Mouse (Mus musculus): ENCODE data around the gene Lsamp. TPM values are rescaled to one million over a fixed set of nuclear protein-coding genes. Genes with fewer than 3 reads are reported as not detected.

Gene Lsamp
- polyA plus RNA-seq, 1 experiment = not detected

DNA sequence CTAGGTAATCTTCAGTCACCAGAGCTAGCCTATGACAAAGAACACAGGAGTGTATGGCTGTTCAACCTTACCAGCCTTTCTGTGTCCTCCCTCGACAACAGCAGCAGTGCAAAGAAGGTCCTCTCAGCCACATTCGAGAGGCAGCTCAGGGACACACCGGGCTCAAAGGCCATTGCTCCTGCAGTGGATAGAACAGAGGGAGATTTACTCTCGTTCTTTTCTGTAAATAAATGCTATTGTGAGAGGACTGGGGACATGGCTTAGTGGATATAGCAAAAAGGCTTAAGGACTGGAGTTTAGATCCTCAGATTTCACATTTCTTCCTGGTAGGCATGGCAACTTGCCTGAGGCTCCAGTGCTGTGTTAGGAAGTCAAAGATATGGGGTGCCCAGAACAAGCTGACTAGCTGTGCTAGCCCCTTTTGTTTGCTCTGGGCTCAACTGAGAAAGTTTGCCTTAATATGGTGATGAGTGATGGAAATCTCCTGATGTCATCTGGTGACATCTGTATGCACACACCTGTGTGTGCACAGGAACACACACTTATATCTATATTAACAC is 913.7 kb downstream of the Lsamp start:
- TF ChIP-seq GATA1 (IDR thresholded peaks at IDR 0.05; ENCODE audit: low read length) = no peak

DNA sequence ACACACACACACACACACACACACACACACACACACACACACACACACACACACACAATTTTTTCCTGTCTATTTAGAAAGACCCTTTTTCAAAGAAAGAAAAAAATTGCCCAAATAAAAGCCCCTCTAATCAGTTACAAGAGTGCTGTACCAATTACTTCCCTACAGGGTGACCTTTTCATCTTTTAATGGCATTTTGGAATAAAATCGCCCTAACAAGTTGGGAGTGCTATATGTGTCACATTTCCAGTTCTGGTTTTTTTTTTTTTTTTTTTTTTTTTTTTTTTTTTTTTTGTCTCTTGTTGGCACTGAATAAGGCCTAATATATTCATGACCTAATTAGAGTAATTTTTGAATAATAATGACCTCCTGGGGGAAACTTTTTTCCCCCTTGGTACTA is 923.7 kb downstream of the Lsamp start:
- TF ChIP-seq GATA1 (IDR thresholded peaks at IDR 0.05; ENCODE audit: low read length) = no peak

DNA sequence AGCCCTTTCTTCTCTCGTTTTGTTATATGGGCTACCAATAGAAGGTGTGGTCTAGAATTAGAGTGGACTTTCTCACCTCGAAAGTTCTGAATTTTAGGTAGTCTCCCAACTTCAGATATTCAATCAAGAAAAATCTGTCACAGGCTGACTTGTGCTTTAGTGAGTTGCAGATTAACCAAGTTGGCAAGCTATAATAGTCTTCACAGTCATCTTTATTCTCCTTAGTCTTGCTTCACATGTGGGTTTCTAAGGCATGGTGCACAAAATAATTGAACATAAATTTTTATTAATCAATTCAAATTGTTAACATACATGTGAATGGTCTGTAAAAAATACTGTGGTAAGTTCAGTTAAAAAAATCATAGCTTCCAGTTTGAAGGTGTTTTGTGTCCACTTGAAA is 930.0 kb downstream of the Lsamp start:
- TF ChIP-seq GATA1 (IDR thresholded peaks at IDR 0.05; ENCODE audit: low read length) = no peak

DNA sequence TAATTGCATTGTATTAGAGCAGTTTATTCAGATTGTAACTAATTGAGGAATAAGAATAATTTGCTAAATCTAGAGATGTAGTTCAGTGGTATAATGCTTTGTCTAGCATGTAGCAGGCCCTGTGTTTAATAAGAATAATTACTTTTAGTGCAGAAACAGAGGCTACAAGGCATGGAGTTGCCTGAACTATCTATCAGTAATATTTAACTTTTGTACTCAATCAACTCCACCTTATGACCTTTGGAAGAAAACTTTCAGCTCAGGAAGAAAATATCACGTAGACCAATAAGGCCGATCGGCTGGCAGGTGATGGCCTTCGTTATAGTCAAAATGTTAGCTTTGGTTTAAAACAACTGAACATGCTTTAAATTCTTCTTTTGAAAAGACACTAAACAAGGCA is 946.4 kb downstream of the Lsamp start:
- no peak for TF ChIP-seq GATA1 (IDR thresholded peaks at IDR 0.05; ENCODE audit: low read length)

DNA sequence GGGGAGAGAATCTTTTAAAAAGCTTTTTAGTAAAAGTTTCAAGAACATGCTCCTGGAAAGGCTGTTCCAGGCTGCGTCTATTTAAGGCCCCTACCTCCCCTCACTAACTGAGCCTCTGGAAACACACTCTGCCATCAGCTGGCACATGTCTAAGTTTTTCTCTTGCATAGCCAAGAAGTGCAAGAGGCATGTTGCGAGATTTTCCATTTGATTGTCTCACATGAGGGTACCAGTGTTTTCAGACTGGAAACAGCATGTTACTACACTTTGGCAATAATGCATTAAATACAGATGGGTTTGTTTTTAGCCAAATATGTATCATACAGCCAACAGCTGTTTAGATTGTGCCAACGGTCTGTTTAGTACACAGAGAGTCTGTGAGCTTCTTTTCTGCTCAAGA is 958.1 kb downstream of the Lsamp start:
- TF ChIP-seq GATA1 (IDR thresholded peaks at IDR 0.05; ENCODE audit: low read length) = no peak

DNA sequence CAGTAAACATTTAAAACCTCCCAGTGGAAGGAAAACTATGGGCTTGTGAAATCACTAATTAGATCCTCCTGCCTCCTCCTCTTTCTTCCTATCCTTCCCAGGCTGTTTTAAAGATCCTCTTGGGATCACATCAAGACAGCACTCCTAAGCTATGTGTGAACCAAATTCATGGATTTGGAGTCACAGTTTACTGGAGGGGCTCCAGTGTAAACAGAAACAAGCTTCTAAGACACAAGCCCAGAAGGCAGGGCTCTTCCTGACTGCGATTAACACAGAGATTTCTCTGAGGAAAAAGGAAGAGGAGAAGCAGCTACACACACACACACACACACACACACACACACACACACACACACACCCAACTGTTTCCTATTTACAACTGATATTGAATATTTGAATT is 961.7 kb downstream of the Lsamp start:
- TF ChIP-seq GATA1 (IDR thresholded peaks at IDR 0.05; ENCODE audit: low read length) = no peak

DNA sequence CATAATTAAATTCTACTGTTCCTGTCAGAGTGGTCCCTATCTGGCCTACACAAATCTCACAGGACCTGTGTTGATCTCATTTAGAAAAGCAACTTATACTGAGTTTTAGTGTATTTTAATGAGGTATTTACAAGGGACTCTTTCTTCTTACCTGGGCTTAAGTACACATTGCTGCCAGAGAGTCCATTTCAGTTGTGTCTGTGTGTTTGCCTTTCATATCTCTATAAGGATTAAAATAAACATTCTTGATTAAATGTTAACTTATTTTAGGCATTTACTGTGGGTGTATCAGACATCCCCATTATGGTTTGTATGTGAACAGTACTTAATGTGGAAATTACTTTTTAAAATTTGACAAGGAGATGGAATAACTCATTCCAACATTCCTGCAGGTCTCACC is 963.9 kb downstream of the Lsamp start:
- no peak for TF ChIP-seq GATA1 (IDR thresholded peaks at IDR 0.05; ENCODE audit: low read length)

DNA sequence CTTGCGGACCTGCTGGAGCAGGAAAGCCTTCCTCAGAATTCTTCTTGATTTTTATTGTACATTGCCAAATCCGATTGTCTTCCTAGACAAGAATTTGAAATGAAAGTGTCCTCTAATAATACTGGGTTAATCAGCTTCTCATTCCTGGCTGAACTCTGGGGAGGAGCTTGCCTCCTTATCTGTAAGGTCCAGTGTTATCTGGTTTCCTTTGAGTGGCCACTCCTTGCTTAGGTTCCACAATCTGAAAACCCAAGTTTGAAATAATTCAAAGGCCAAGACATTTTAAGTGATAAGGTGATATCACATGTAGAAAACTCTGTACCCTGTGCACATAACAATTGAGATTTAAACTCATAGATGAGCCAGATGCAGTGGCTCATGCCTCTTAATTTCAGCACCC is 975.0 kb downstream of the Lsamp start:
- TF ChIP-seq GATA1 (IDR thresholded peaks at IDR 0.05; ENCODE audit: low read length) = no peak

DNA sequence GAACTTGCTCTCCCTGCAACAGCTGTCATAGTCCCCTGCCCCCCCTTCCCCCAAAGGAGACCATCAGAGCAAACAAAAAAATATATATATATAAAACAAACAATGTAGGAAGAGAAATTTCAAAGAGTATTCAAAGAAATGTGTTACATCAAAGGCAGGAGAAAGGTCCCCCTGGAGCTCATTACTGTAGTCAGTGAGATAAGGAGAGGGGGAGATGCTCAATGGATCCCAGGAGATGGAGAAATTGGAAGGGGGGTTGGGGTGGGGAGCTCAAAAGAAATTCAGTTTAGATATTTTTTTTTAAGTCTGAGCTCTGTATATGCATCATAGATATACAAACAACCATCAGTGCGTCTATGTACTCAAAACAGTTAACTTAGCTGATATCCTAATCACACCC is 976.4 kb downstream of the Lsamp start:
- no peak for TF ChIP-seq GATA1 (IDR thresholded peaks at IDR 0.05; ENCODE audit: low read length)

DNA sequence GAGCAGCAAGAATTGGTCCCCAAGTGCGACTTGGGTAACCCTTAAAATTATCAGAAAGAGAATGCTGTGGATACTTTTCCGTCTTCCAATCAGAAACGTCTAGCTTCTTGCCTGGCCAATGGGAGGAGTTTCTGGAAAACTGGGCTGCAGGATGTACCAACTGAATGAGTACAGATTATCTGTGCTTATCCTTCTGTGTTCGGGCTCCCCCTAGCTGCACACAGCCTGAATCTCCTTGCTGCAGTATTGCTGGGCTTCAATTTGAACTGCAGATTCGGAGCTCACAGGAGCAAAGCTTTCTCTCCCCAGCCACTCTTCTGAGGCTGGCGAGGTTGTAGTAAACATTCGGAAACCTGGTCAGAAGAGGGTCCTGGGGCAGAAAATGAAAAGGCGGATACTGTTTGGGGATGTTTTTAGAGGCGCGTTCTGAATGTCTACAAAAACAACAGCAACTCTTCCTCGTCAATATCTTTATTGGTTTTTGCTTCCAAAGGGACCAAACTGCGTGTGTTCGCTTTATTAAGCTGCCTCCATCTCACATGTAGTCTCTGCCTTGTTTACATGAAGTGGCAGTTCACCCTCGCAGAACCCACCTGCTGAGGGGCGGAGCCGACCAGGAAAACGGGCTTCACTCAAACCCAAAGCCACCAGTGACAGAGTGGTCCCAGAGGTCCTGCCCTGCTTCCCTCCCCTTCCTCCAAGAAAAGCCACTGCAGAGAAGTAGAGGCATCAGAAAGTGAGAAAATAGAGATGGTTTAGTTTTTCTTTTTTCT is 984.1 kb downstream of the Lsamp start:
- TF ChIP-seq GATA1 (IDR thresholded peaks at IDR 0.05; ENCODE audit: low read length) = no peak

DNA sequence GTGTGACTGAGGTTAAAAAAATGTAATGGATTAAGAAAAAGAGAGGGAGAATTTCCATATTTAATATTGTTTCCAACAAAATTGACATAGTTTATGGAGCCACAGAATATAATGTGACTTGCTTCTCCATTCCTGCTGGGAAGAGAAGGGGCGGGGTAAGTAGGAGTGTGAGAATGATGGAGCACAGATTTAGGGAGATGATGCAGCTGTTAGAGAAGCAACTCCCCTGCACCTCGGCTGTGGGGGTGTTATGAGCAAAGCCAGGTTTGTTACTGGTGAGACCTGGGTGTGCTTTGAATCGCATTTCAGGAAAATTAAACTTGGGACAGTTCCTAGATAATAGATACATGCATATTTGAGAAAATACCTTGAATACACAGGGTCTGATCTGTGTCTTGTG is 987.2 kb downstream of the Lsamp start:
- TF ChIP-seq GATA1 (IDR thresholded peaks at IDR 0.05; ENCODE audit: low read length) = no peak

DNA sequence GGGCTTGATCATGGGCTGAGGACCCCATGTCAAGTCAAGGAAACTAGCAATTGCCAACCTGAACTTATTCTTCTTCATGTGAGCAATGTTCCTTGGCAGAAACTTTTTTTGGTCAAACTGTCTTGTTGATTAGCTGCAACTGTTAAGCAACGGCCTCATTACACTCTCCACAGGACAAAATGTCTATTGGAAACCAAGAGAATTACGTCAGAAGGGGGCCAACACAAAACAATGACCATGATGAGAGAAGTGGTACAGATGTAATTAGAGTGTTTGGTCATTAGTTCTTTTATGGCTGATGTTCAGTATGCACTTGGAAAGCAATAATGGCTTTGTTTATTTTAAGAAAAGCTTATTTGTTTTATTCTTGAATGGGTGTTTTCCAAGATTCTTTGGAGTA is 989.9 kb downstream of the Lsamp start:
- no peak for TF ChIP-seq GATA1 (IDR thresholded peaks at IDR 0.05; ENCODE audit: low read length)

DNA sequence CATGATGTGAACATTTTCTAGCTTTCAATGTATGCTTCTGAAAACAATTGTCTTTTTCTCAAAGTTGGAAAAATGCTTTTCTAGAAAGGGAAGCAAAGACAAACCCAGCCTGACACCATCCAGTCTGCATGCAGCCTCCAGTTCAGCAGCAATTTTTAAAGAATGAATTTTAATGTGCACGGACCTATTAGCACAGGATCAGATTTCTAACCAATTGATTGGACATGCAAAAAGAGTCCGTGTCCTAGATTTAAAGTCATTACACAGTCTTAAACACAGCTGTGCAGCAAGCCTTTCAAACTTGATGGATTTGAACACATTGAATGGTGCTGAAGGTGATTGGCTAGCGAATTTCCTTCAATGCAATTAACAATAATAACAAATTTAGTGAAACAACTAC is 998.9 kb downstream of the Lsamp start:
- no peak for TF ChIP-seq GATA1 (IDR thresholded peaks at IDR 0.05; ENCODE audit: low read length)

DNA sequence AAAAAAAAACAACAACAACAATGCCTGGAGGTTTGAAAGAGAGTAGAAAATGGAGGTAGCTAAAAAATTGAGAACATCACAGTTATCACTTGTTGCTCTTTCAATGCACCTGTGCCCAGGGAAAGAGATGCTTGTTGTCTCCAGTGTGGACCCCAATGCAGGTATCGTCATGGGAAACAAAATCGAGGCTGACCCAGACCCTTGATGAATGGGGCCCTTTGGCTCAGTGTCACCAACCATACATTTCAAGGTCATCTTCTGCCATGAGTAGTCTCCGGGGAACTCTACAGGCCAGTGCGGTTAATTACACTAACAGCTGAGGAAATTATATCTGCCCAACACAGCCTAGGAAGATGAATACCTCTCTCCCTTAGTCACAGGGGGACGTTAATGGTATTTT is 1023.4 kb downstream of the Lsamp start:
- TF ChIP-seq GATA1 (IDR thresholded peaks at IDR 0.05; ENCODE audit: low read length) = no peak

DNA sequence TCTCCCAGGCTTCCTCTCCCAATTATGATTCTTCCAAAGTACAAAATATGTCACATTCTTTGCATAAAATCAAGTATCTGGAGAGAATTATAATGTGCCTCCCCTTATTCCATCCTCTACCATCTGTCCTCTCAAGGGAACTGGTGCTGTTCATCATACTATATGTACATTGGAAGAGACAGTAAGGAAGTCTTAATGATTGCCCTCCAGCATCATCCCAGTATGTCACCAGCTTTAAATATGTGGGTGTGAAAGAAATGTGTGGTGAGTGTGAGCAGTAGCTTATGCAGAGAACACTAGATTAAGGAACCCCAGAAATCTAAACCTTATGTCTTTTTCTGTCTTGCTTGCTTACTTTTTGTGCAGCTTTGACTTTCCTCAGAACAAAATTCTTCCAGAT is 1050.6 kb downstream of the Lsamp start:
- TF ChIP-seq GATA1 (IDR thresholded peaks at IDR 0.05; ENCODE audit: low read length) = no peak

DNA sequence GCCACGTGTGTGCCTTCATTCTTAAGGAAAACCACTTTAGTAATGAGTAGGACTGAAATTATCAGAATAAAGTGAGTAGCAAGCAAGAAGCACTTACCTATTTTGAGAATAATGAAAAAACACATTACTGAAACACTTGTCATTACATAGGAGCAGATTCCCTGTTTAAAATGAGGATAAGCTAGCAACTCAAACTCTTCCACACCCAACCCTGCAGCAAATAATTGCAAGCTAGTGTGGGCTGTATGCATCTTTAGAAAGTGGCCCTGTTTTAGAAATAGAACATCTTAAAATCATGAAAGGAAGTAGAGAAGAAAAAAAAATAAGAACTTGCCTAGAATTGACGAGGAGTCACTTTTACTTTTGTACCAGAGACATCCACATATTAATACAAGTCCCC is 1057.5 kb downstream of the Lsamp start:
- TF ChIP-seq GATA1 (IDR thresholded peaks at IDR 0.05; ENCODE audit: low read length) = no peak

DNA sequence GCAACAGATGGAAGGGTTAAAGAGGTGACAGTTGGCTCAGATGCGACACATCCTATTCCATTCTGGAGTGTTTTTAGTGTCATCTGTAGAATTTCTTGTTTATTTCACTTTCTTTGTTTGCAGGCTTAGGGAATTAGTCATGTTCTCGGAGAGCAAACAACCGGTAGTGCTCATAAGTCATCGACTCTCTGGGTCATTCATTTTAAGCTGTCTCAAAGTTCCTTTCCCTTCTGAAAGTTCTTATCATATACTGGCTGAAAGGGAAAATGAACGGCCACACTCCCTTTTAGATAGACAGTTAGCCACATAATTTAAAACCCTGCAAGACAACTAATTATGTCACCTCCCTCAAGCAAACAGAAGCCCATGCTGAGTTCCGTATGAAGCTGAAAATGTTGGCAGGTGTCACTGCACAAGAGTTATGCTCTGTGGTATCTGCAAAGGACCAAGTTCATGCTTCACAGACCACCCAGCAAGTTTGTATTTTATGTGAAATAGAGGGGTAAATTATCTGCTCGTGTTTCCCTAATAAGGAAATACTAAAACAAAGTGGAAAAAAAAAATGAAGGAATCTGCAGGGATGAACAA is 1079.2 kb downstream of the Lsamp start:
- TF ChIP-seq GATA1 (IDR thresholded peaks at IDR 0.05; ENCODE audit: low read length) = no peak
